Mouse (Mus musculus) kidney, embryonic 14.5 days (tissue): ENCODE data around the gene Krt7. TPM values are rescaled to one million over a fixed set of nuclear protein-coding genes. Genes with fewer than 3 reads are reported as not detected.

ENCODE experiments used
- ATAC-seq: fragments of 200-750 bp; cut with Nextera tagmentation; 2 replicates; pipeline ENCODE4 v1.8.0; 2017; ENCODE audit warnings: moderate number of reproducible peaks, mild to moderate bottlenecking, moderate TSS enrichment, moderate library complexity; ENCODE audit not compliant: low FRiP score, low TSS enrichment
- H3K27ac ChIP-seq: fragments of 300-500 bp; sonication (generic); 2 replicates; pipeline ENCODE4 v1.5.1; 2014; ENCODE audit warnings: low read depth, mild to moderate bottlenecking, low read length, moderate library complexity, mixed read lengths
- H3K27me3 ChIP-seq: fragments of 300-500 bp; sonication (generic); 2 replicates; pipeline ENCODE4 v1.6.1; 2014; ENCODE audit warnings: mild to moderate bottlenecking, low read length; ENCODE audit not compliant: control insufficient read depth, insufficient read depth
- H3K36me3 ChIP-seq: fragments of 300-500 bp; sonication (generic); 2 replicates; pipeline ENCODE4 v1.6.1; 2014; ENCODE audit warnings: low read length, mixed read lengths; ENCODE audit not compliant: control insufficient read depth, insufficient read depth
- H3K4me1 ChIP-seq: fragments of 300-500 bp; sonication (generic); 2 replicates; pipeline ENCODE4 v1.6.1; 2014; ENCODE audit warnings: low read length, mixed read lengths; ENCODE audit not compliant: control insufficient read depth, insufficient read depth
- H3K4me2 ChIP-seq: fragments of 300-500 bp; sonication (generic); replicated peaks from 2 replicates; pipeline ENCODE4 v1.6.1; 2014; ENCODE audit warnings: low read depth, mild to moderate bottlenecking, low read length
- H3K4me3 ChIP-seq: fragments of 300-500 bp; sonication (generic); 2 replicates; pipeline ENCODE4 v1.5.1; 2014; ENCODE audit warnings: mild to moderate bottlenecking, low read length
- H3K9ac ChIP-seq: fragments of 300-500 bp; sonication (generic); 2 replicates; pipeline ENCODE4 v1.6.1; 2014; ENCODE audit warnings: low read depth, mild to moderate bottlenecking, low read length, moderate library complexity
- H3K9me3 ChIP-seq: fragments of 300-500 bp; sonication (generic); 2 replicates; pipeline ENCODE4 v1.6.1; 2016; ENCODE audit warnings: low read length; ENCODE audit not compliant: control insufficient read depth
- WGBS: fragments of 180-500 bp; shearing (Covaris S2); extraction: QIAGEN DNeasy Blood & Tissue Kit; methylation state at CpG from one replicate; pipeline ENCODE4 v1.1.7; 2014; 5-methylcytosine and 5-hydroxymethylcytosine counted together
- polyA plus RNA-seq: library from polyadenylated mRNA; unstranded; fragments of >200 nt; fragmentation: Nextera tagmentation; extraction: Ambion mirVana; gene quantifications from 2 replicates; pipeline ENCODE4 v1.2.1, GENCODE M21; 2014

Gene Krt7
- polyA plus RNA-seq, 1 experiment from 2014 or later: 44.0 TPM

- peaks cover 6% of the 10 kb centered on the region for H3K27me3 ChIP-seq
- no peaks in the 10 kb centered on the region for H3K9me3 ChIP-seq
- no peak overlapping the region for H3K4me3 ChIP-seq
- H3K9ac ChIP-seq: no peak overlapping the region
- 30% methylated on average over 7 of the region's 7 CpGs for whole genome bisulfite sequencing
- ATAC-seq: no peak
- H3K4me1 ChIP-seq: no peaks in the 10 kb centered on the region
- no peaks in the 10 kb centered on the region for H3K36me3 ChIP-seq
- H3K27ac ChIP-seq: no peak overlapping the region
- H3K4me2 ChIP-seq: no peak overlapping the region
These were observed 3.2 kb downstream of the Krt7 start for GRCm38 (mm10) chr15:101413916-101414635.

GRCm38 (mm10) chr15:101414807-101415565 lies 4.1 kb downstream of the Krt7 start:
- Histone ChIP-seq H3K36me3 (no peaks in the 10 kb centered on the region), H3K27ac (no peak overlapping the region), H3K9ac (no peak overlapping the region), H3K4me2 (no peak overlapping the region), H3K4me3 (no peak overlapping the region), H3K27me3 (peaks cover 6% of the 10 kb centered on the region), H3K4me1 (no peaks in the 10 kb centered on the region), H3K9me3 (no peaks in the 10 kb centered on the region)
- ATAC-seq: no peak
- 54% methylated on average over 11 of the region's 11 CpGs for WGBS

DNA sequence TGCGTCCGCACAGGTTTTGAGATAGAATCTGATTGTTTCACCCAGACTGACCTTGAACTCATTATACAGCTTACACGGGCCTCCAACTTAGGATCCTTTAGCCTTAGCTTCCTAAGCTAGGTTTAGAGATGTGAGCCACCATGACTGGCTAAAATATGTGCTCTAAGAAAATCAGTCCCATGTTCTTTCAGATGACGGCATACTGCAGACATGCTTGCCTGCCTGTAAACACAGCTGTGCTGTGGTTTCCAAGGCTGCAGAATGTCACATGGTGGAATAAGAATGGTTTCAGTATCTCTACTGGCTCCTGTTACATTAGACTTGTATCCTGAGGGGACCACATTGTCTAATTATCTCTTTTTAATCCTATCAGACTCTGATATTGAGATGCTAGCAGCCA lies 8.1 kb downstream of the Krt7 start:
- H3K36me3 ChIP-seq: no peaks in the 10 kb centered on the region
- 81% methylated on average over 4 of the region's 4 CpGs for whole genome bisulfite sequencing
- no peaks in the 10 kb centered on the region for H3K27me3 ChIP-seq
- H3K4me1 ChIP-seq: no peaks in the 10 kb centered on the region
- H3K9me3 ChIP-seq: no peaks in the 10 kb centered on the region
- no peak overlapping the region for H3K9ac ChIP-seq
- no peak for ATAC-seq
- H3K4me2 ChIP-seq: no peak overlapping the region
- H3K27ac ChIP-seq: no peak overlapping the region
- no peak overlapping the region for H3K4me3 ChIP-seq

DNA sequence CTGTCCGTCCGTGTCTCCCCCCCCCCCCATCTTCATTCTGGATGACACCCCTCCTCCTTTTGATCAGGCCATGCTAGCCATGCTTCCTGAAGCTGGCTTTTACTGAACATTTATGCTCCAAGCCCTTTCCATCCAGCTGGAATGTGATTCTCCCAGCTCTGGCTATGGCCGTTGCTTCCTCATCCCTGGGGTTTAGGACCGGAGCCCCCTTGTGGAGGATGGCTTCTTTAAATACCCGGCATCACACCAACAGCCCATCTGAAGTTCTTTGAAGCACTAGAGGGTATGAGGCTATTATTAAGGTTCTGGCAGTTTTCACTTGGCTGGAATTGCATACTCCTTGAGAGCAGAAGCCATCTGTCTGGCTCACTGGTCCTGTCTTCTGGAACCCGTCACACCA lies 10.1 kb downstream of the Krt7 start:
- no peaks in the 10 kb centered on the region for H3K4me1 ChIP-seq
- H3K36me3 ChIP-seq: no peaks in the 10 kb centered on the region
- no peak overlapping the region for H3K4me3 ChIP-seq
- H3K9me3 ChIP-seq: no peaks in the 10 kb centered on the region
- H3K9ac ChIP-seq: no peak overlapping the region
- no peaks in the 10 kb centered on the region for H3K27me3 ChIP-seq
- no peak for ATAC-seq
- H3K4me2 ChIP-seq: no peak overlapping the region
- no peak overlapping the region for H3K27ac ChIP-seq
- 54% methylated on average over 6 of the region's 6 CpGs for WGBS

DNA sequence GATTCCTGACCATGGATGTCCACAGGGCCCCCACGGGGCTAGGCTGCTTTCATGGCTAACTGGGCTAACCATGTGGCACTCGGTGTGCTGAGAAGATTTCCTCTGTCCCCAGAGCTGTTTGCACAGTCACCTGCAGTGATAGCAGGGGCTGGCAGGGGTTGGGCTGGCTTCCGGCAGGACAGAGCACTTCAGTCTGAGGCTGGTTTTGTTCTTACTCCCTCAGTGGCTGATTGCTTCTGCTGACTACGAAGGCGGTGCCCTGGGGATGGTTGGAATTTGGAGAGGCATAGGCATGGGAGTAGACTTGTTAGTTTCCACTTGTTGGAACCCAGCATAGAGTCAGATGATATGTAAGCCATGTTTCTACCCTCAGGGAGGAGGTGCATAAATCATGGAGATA lies 14.1 kb downstream of the Krt7 start:
- WGBS: 20% methylated on average over 5 of the region's 5 CpGs
- no peak for ATAC-seq
- Histone ChIP-seq H3K4me3 (no peak overlapping the region), H3K36me3 (no peaks in the 10 kb centered on the region), H3K27ac (no peak overlapping the region), H3K4me1 (no peaks in the 10 kb centered on the region), H3K9me3 (no peaks in the 10 kb centered on the region), H3K27me3 (no peaks in the 10 kb centered on the region), H3K4me2 (no peak overlapping the region), H3K9ac (0 out of 2 replicates have a peak overlapping the region, but pooled peaks have one; percentile 4)

GRCm38 (mm10) chr15:101436611-101437010 lies 25.8 kb downstream of the Krt7 start:
- Histone ChIP-seq H3K9me3 (no peaks in the 10 kb centered on the region), H3K4me3 (no peak overlapping the region), H3K4me1 (0 out of 2 replicates have a peak, but pooled peaks cover 2% of the 10 kb centered on the region), H3K9ac (no peak overlapping the region), H3K27ac (no peak overlapping the region), H3K36me3 (no peaks in the 10 kb centered on the region), H3K27me3 (peaks cover 31% of the 10 kb centered on the region), H3K4me2 (no peak overlapping the region)
- WGBS: 91% methylated on average over 7 of the region's 7 CpGs
- ATAC-seq: no peak

DNA sequence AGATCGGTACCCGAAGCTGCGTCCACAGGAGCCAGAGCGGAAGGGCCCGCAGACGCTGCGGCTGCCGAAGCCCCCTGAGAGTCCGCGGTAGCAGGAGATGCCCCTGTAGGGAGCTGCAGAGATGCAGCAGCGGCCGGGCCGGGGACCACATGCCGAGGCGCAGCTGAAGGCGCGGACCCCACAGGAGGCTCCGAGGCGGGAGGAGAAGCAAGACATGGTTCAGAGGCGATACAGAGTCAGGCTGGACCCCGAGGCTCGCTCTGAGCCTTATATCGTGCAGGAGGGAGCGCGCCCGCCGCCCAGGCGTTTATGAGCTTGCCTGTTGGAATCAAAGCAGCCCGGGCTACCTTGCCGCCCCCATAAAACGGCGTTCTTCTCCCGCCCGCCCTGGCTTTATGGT lies 27.7 kb downstream of the Krt7 start, which contains the start of gene Krt87:
Gene Krt87 (minus strand): TSS at position 250 of the 400 bp plus-strand sequence.
- ATAC-seq: no peak
- under 1% methylated on average over 34 of the region's 34 CpGs for WGBS
- peaks cover 31% of the 10 kb centered on the region for H3K27me3 ChIP-seq
- H3K9me3 ChIP-seq: no peaks in the 10 kb centered on the region
- 0 out of 2 replicates have a peak within 1 kb of the TSS, but pooled peaks have one; percentile 8 for H3K9ac ChIP-seq
- peak within 1 kb of the TSS; percentile 25 for H3K4me3 ChIP-seq
- peak within 1 kb of the TSS; percentile 35 for H3K4me2 ChIP-seq
- H3K36me3 ChIP-seq: no peaks in the 10 kb centered on the region
- no peak within 1 kb of the TSS for H3K27ac ChIP-seq
- 0 out of 2 replicates have a peak, but pooled peaks cover 2% of the 10 kb centered on the region for H3K4me1 ChIP-seq

DNA sequence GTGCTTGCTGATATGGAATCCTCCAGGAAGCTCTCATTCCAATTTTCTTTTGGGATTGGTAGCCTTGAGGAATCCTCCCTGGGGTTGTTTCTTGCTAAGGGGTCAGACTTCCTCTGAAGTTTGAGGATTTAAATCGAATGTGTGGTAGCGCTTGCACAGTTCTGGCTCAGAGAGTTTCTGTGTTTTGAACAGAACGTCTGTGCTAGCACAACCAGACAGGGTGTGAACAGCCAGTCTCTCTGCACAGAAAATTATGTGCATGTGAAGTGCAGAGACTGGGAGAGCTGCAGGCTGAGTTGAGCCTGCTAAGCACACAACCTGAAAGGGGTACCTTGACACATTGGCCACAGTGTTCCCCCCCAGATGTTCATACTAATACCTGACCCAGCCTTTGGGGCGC lies 30.0 kb downstream of the Krt7 start:
- Histone ChIP-seq H3K9ac (no peak overlapping the region), H3K27ac (no peak overlapping the region), H3K4me2 (no peak overlapping the region), H3K4me1 (0 out of 2 replicates have a peak, but pooled peaks cover 2% of the 10 kb centered on the region), H3K36me3 (no peaks in the 10 kb centered on the region), H3K4me3 (no peak overlapping the region), H3K27me3 (peaks cover 31% of the 10 kb centered on the region), H3K9me3 (no peaks in the 10 kb centered on the region)
- ATAC-seq: no peak
- 75% methylated on average over 4 of the region's 4 CpGs for WGBS

GRCm38 (mm10) chr15:101446572-101446971 lies 35.7 kb downstream of the Krt7 start:
- H3K27ac ChIP-seq: no peak overlapping the region
- 80% methylated on average over 11 of the region's 11 CpGs for WGBS
- H3K9me3 ChIP-seq: no peaks in the 10 kb centered on the region
- no peak overlapping the region for H3K4me2 ChIP-seq
- no peak overlapping the region for H3K9ac ChIP-seq
- no peak for ATAC-seq
- no peak overlapping the region for H3K4me3 ChIP-seq
- no peaks in the 10 kb centered on the region for H3K27me3 ChIP-seq
- H3K4me1 ChIP-seq: no peaks in the 10 kb centered on the region
- no peaks in the 10 kb centered on the region for H3K36me3 ChIP-seq
